Comparison of ENCODE assay signal across 27 mouse cellular contexts in the genomic region with DNA sequence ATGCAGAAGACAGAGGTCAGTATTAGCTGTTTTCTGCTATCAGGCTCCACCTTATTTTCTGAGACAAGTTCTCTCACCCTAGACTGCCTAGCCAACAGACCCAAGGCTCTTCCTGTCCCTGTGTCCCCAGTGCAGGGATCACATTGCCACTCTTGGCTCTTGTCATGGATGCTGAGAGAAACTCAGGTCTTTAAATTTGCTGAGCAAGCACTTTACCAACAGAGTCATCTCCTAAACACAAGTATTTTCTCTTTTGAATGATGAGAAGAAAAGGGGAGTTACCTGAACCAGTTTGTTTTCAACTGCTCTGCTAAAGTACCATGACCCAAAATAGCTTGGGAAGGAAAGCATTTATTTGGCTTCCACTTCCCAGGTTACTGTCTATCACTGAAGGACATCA.
"Had no signal": no experiment of that assay in that cellular context is flagged by ENCODE, and none has a peak within 500 bp of the region (broad histone marks: within the 10 kb centered on the region; RNA-seq: fewer than 3 reads in every experiment).

No protein-coding gene starts in this region.

- H3K9me3 ChIP-seq: embryonic facial prominence, embryonic 12.5 days; embryonic facial prominence, embryonic 15.5 days; forebrain, embryonic 10.5 days; forebrain, embryonic 13.5 days; forebrain, embryonic 15.5 days; heart, embryonic 10.5 days had no signal

- H3K27ac ChIP-seq: embryonic facial prominence, embryonic 10.5 days; embryonic facial prominence, embryonic 12.5 days; embryonic facial prominence, embryonic 13.5 days; embryonic facial prominence, embryonic 15.5 days; forebrain, embryonic 10.5 days; forebrain, embryonic 12.5 days; forebrain, embryonic 13.5 days; forebrain, embryonic 15.5 days; gastrocnemius, adult 2 months; heart, adult 2 months; heart, embryonic 10.5 days had no signal

- DNase-seq: cerebellum, adult 9-10 months; cerebellum, adult 9-11 months; cerebellum, postnatal 10 days; cerebellum, postnatal 14 days; cerebellum, postnatal 25 days; cerebellum, postnatal 36 days; embryo, embryonic 11 days; forebrain, postnatal 0 days; gastrocnemius, adult 2 months; gastrocnemius, postnatal 10 days; gastrocnemius, postnatal 14 days; gastrocnemius, postnatal 25 days; gastrocnemius, postnatal 36 days; heart, adult 18-20 months; heart, adult 2 months had no signal

- H3K36me3 ChIP-seq: embryonic facial prominence, embryonic 10.5 days; embryonic facial prominence, embryonic 12.5 days; embryonic facial prominence, embryonic 13.5 days; embryonic facial prominence, embryonic 15.5 days; forebrain, embryonic 10.5 days; forebrain, embryonic 12.5 days; forebrain, embryonic 15.5 days; heart, embryonic 10.5 days had no signal

- H3K4me1 ChIP-seq: embryonic facial prominence, embryonic 12.5 days; forebrain, embryonic 10.5 days; forebrain, embryonic 12.5 days; forebrain, embryonic 13.5 days; forebrain, embryonic 15.5 days; heart, embryonic 10.5 days had no signal

- H3K4me3 ChIP-seq: embryonic facial prominence, embryonic 10.5 days; embryonic facial prominence, embryonic 12.5 days; embryonic facial prominence, embryonic 13.5 days; embryonic facial prominence, embryonic 15.5 days; erythroblast, embryonic 14.5 days; forebrain, embryonic 10.5 days; forebrain, embryonic 12.5 days; forebrain, embryonic 13.5 days; forebrain, embryonic 15.5 days; gastrocnemius, adult 2 months; heart, adult 2 months; heart, embryonic 10.5 days had no signal

- H3K27me3 ChIP-seq: embryonic facial prominence, embryonic 12.5 days; embryonic facial prominence, embryonic 13.5 days; embryonic facial prominence, embryonic 15.5 days; forebrain, embryonic 12.5 days; forebrain, embryonic 13.5 days; forebrain, embryonic 15.5 days had no signal

- ATAC-seq: forebrain, embryonic 13.5 days; forebrain, embryonic 14.5 days; forebrain, embryonic 15.5 days; forebrain, embryonic 16.5 days; forebrain, postnatal 0 days had no signal

- H3K9ac ChIP-seq: embryonic facial prominence, embryonic 12.5 days; embryonic facial prominence, embryonic 13.5 days; embryonic facial prominence, embryonic 15.5 days; forebrain, embryonic 12.5 days; forebrain, embryonic 13.5 days; forebrain, embryonic 15.5 days; forebrain, postnatal 0 days had no signal

- H3K4me2 ChIP-seq: embryonic facial prominence, embryonic 12.5 days; embryonic facial prominence, embryonic 13.5 days; embryonic facial prominence, embryonic 15.5 days; forebrain, embryonic 12.5 days; forebrain, embryonic 13.5 days; forebrain, embryonic 15.5 days had no signal
